Mouse (Mus musculus) thymus, postnatal 25 days (tissue): Measurements from ENCODE around the gene Ppih.

Experiments used
- DNase-seq: peaks from one replicate; pipeline ENCODE4 v3.0.0; 2022

The Ppih gene

DNA sequence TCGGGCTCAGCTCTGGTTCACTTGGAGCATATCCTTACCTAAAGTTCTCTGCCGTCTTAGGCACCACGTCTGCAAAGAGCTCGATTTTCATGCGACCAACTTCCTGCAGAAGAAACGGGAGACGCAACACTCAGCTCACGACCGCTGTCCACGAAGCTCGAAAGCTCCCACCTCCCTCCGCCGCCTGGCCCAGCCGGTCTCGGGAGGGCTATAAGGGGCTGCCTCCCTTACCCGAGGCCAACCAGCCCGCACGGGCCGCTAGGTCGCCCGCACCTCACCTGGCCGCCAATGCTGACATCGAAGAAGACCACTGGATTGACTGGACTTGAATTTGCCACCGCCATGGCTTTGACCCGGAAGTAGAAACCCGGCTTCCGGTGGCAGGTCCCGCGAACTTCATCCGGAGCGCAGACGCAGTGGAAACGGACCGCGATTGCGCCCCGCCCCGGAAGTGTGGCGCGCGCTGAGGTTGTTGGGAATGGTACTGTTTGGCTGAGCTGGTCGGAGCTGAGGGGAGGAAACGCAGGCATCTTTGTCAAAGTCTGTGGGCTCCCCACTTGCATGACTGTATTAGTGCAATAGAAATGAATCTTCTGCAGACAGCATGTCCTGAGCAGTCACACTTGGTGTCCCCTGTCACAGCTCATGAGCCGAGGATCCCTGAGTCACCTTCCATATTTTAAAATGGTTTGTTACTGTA, at the start of gene Ppih:
Gene Ppih (minus strand): TSS at position 416 of the 700 bp plus-strand sequence.
- peak; percentile 96 for DNase-seq

DNA sequence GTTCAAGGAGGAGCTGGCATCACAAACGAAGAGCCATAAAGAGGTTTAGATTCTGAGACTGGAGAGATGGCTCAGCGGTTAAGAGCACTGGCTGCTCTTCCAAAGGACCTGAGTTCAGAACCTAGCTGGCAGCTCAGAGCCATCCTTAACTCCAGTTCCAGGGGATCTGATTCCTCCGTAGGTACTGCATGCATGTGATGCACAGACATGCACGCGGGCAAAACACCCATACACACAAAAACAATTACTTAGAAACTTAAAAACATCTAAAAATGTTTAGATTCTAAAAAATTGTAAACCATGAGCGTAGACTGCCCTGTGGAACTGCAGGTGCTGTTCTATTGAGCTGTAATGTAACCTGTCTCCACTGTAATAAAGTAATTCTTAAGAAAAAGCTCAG, 49.1 kb upstream of the Ppih start:
- no peak for DNase-seq

DNA sequence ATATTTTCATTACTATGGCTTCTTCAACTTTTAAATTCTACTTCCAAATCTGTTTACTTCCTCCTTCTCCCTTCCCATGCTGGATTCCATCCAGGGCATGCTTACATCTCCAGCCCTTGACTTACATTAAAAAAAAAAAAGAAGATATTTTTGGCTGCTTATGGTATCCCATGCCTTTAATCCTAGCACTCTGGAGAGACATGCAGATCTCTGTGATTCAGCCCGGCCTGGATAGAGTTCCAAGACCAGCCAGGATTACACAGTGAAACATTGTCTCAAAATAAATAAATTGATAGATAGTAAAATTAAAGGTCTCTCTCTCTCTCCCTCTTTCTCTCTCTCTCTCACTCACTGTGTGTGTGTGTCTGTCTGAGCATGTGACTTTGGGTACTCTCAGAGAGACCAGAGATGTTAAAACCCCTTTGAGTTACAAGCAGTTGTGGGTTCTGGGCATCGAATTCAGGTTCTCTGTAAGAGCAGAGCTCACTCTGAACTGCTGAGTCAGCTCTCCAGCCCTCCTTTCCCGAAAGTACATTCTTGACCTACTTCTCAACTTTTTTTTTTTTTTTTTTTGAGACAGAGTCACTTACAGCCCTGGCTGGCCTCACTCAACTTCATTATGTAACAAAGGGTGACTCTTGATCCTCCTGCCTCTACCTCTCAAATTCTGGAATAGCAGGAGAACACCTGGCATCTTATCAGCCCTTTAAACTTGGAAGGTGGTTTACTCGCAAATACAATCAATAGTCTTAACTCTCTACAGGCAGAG, 46.6 kb upstream of the Ppih start:
- no peak for DNase-seq

DNA sequence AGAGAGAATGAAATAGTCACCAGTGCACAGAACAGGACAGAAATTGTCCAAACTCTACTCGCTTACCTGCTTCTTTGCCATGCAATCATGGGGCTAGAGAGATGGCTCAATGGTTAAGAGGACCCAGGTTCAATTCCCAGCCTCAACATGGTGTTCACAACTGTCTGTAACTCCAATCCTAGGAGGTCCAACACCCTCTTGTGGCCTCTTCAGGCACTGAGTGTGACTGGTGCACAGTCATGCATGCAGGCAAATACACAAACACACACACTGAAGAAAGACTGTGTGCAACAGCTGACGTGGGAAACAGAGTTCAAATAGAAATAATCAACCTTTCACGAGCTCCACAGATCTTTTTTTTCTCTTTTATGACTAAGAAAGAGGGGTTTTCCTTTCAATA, 41.9 kb upstream of the Ppih start:
- no peak for DNase-seq

DNA sequence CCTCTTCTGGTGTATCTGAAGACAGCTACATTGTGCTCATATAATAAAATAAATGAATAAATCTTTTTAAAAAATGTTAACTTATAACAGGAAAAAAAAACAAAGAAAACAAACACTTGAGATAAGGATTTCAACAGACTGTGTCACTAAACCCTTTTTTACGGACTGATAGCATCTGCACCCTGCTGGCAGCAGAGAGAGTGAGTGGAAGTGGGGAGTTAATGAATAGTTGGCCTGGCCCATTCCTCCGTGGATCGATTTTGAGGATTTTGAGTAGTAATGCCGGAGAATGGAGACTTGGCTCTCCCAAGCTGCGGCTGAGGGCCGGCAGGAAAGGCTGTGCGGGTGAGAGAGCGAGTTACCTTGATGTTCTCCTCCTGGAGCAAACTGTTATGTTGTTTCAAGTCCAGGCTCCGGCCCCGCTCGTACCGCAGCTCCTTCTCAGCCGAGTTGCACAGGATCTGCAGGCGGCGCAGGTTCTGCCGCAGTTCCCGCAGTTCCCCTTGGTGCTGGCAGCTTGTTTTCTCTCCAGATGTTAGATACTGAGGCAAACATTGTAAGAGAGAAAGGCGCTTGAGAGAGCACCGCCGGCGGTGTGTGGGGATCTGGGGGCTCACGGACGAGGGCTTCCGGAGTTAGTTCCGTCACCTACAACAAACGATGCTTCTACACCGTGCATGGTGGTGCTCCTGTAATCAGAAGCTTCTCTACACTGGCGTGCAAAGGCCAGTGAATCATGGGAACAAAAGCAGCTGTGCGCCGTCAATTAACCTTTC, 39.0 kb upstream of the Ppih start:
- DNase-seq, result peak; percentile 50

DNA sequence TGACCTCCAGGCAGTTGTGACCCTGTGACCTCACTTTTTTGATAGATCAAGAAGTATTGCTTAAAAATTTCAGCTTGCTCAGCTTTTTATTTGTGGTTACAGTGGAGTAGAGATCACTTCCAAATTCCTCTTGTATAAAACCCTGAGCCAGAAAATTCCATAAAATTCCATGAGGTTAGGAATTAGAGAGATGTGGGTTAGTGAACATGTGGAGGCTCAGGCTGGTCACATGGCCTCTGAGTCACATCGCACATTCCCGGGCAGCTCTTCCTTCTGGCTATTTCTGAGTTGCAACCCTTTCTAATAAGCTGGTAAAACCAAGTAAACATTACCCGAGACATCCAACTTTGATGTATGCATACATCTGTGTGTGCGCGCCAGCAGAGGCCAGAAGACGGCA, 25.2 kb upstream of the Ppih start:
- no peak for DNase-seq

DNA sequence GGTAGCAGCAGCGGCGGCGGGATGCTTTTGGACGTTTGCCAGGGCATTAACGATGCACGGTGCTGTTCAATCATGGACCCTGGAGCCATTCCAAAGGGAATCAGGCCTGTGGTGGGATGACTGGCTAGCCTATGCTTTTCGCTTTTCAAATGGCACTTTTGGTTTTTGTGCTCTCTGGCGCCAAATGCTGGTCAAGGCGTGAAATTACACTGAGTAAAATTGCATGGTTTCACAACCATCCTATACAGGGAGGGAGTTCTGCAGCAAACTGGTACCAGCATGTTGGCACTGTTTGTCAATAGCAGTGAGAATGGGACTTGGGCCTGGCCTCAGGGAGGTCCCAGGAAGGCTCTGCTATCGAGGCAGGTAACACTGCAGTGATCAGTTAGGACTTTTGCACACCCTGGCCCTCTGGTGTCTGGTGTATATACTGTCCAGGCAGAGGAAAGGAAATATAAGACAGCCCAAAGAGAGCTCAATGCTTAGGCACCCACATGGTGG, 18.6 kb upstream of the Ppih start:
- peak; percentile 42 for DNase-seq

DNA sequence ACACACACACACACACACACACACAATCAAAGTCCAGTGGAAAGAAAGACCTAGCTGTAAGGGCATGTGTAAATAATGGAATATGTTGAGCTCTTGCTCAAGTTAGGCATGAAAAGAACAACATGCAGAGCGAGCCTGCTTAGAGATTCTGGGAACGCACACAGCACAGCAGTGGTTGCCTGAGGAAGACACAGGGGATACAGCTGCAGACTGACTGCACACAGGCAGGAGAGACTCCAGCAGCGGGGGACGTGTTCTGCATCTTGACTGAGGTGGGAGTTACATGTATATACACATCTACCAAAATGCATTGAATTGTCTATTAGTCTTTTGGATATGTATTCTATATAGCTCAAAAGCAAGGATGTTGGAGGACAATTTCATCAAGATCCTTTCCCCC, 18.1 kb upstream of the Ppih start:
- DNase-seq, result no peak

DNA sequence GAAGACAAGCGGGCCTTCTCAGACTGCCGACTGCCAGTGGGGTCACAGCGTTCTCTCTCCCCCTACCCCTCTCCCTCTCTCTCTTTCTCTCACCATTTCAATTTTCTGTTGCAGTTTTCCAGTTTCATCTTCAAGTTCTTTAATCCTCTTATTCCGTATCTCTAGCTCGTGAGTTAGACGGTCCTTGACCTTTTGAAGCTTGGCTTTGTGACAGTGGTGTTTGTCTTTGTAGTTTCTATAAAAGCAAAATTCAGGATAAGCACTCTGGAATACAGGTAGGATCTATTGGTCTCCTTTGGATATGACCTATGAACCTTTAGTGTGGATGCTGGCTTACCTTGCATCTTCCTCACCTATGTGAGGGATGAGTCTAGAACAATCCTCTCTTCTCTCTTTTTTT, 13.1 kb upstream of the Ppih start:
- no peak for DNase-seq

DNA sequence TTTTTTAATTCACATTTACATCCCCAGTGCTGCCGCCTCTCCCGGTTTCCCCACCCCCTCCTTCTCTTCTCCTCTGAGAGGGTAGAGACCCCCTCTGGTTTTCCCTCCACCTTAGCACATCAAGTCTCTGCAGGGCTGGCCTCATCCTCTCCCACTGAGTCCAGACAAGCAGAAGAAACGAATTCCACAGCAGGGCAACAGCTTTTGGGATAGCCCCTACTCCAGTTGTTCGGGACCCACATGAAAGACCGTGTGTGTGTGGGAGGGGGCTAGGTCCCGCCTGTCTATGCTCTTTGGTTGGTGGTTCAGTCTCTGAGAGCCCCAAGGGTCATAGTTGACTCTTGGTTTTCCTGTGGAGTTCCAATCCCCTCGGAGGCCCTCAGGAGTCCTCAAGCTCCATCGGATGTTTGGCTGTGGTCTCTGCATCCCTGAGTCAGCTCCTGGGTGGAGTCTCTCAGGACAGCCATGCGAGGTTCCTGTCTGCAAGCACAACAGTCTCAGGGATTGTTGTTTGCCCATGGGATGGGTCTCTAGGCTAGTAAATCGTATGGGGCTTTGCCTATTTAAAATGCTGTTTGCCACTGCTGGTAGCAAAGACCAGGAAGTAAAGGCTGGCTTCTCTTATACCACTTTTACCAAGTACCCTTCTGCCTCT, 677 bp upstream of the Ppih start:
- DNase-seq, result peak; percentile 3

DNA sequence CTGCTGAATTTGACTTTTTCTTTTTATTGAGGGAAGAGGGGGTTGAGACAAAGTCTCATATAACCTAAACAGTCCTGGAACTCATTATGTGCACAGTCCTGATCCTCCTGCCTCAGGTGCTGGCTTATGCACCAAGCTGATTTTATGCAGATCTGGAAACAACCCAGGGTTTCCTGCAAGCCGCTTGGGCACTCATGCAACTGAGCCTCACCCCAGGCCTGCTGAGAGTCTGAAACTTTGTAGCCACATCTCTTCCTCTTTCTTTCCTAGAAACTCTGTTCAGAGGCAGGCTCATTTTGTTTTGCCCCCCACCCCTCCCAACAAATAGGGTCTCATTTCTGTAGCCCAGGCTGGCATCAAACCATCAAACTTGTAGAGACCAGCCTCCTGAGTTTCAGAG, 6.6 kb downstream of the Ppih start:
- DNase-seq, result no peak

DNA sequence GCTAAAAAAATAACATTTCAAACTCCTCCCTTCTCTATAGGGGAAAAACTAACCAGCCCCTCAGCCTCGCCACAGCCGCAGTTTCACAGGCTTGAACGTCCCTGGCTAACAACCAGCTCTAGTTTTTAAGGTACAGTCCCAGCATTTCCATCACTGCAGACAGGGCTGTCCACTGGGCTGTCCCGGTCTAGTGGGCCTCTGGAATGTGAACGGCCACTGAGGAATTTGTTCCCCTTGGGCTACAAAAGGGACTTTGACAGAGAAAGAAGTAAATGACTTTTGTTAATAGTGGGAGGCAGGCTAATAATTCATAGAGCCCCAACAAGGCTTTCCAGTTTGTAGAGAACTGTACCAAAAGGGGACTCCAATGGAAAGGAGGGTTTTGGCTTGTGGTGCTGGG, 14.9 kb downstream of the Ppih start:
- DNase-seq, result no peak

DNA sequence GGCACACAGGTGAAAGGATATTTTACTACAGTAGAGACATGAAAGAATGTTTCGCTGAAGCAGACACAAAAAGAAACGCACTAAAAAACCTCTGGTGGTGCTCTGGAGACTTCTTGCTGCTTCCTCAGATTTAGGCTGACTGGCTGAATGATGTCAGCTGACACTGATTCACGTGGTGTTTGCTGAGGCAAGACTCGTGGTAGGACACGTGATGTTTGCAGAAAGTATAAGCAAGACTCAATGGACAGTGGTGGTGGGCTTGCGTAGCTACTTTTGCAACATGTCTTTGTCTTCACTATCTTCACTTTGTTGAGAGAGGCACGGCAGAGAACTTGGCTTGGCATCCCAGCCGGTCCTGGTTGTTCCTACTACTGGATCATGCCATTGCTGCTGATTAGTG, 17.1 kb downstream of the Ppih start:
- DNase-seq, result no peak

DNA sequence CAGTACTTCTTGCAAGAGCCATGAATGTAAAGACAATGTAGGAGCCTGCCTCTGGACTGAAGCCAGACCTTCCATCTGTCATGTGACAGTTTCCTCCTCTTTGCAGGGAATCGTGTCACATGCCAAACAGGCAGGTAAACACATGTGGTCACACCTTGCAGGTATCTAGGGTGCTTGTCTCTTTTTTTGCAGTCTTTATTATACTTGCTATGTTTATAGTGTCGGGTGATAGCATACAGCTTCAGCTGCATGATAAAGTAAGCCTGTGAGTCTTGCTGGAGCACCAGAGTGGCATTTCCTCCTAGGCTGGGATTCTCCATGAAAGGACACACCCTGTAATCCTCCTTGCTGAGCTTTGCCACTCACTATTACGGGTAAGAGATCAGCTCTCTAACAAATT, 18.6 kb downstream of the Ppih start:
- DNase-seq, result no peak

DNA sequence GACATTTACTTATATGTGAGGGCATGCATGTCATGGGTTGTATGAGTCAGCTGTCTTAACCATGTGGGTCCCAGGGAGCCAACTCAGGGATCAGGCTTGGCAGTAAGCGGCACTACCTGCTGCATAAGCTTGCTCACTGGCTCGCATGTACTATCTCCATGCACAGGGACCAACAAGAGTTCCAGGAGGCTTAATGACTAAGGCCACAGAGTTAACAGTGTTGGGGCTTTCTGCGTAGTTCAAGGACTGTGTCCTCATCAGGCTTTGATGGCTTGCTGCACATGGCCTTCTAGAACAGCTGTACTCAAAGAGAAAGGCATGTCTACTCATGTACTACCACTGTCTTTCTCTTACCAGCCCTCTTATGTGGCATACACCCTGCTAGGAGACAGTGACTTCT, 19.6 kb downstream of the Ppih start:
- DNase-seq, result no peak

DNA sequence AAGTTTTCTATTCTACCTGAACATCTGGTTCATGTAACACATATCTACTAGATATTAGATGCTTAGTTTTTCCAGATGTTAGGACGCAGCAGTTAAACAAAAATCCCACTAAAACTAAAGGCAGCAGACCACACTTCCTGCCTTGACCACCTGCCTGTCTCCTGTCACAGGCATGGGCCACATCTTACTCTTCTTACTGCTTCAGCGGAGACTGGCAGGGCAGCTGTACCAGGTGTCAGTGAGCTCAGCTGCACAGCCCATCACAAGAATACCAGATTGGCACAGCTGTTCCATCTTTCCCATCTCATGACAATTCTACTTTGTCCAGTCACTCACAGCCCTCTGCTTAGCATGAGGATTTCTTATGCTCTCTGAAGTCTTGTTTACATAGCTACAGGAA, 23.0 kb downstream of the Ppih start:
- no peak for DNase-seq

DNA sequence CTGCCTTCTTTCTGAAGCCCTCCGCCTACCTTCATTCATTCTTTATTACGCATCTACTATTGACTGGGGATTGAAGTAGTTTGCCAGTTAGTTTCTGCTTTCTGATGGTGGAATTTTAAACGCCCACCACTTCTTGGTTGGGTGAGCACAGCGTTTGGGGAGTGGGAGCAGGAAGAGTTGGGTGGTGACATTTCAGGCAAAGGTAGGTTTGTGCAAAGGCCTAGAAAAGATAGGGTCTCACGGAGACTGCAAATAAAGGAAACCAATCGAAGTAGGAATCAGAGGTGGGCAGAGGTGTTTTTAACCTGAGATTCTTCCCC, 25.3 kb downstream of the Ppih start:
- no peak for DNase-seq

DNA sequence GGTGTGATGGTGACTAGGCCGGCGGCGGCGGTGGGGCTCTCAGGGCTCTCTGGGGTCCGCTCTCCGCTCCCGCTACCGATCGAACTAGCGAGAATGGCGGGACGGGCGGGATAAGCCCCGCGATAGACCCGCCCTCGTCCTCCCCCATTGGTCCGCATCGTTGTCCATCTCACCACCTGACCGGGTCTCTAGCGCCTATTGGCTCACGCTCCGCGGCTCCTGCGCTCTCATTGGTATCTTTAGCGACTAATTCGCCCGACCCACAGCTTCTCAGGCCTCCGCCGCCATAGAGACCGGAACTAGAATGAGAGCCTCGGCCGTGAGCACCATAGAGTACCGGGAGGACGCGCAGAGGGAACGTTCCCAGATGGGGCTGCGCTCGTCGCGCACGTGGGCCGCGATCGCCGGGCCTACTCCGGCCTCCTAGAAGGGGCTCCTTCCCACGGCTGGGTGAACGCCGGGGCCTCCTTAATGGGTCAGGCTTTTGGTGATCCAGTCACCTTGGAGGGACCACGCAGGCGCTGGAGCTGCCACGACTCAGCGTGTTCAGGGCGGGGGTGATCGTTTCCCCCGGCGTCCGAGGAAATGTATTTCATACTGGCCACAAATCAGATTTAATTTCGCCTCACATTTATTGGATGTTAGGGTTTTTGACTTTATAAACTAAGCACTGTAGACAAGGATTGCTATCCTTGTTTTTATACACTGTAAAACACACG, 25.8 kb downstream of the Ppih start, which contains the start of gene Ybx1:
Gene Ybx1 (minus strand): TSS at position 190 of the 719 bp plus-strand sequence.
- DNase-seq, result peak; percentile 99

DNA sequence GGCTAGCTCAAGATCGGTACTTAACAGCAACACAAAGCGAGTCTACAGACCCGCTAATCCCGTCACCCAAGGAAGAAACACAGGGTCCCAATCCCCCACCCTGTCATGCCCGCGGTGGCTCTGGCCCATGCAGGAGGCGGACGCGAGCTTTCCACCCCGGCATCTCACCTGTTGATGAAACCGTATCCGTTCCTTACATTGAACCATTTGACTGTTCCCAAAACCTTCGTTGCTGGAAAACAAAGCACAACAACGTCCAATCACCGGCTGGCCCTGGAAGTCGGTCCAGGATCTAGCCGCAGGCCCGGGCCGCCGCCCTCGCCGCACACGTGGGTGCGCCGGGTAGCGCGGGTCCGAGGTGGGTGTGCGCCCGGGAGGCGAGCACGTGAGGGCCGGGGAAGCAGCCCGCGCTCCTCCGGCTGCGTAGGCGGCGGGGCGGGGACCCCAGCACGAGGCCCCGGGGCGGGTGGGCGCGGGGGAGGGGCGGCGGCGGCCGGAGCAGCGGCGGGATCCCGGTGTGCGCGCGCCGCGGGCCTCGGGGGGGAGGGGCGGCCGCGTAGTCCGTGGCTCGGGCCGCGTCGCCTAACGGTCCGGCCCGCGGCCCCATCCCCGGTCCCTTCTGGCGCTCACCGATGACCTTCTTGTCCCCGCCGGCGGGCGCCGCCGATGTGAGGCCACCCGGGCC, 26.6 kb downstream of the Ppih start:
- DNase-seq, result peak; percentile 35

DNA sequence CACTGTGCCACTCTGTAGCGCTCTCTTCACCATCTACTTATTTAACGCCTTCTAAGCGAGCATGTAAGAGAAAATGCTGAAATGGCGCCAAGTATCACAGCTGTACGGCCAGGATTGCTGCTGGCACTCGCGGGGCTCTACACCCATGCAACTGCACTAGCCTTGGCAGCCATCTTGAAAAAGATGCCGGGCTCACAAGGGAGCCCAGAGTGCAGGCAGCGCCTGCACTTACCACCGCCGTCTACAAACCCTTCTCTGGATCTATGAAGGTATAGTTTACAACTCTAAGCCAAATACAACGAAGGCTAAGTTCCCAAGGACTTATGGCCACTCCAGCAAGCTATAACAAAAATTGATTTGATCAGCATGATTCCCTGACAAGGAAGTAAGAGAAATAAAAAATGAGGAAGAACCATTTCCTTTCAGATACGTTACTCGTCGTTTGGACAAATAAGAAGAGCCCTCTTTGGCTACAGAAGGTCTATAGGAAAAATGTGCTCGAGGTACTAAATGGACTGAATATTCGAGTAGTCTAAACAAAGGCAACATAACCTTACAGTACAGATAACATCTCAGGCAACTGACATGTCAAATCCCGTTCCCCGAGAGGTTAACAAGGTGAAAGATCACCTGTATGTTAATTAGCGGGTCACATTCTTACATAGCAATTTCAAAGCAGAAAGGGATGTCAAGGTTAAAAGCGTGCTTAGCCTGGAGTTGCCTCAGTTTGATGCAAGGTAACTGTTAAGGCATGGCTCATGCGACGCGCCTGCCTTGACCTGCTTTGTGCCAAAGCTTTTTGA, 27.4 kb downstream of the Ppih start:
- DNase-seq, result peak; percentile 45

DNA sequence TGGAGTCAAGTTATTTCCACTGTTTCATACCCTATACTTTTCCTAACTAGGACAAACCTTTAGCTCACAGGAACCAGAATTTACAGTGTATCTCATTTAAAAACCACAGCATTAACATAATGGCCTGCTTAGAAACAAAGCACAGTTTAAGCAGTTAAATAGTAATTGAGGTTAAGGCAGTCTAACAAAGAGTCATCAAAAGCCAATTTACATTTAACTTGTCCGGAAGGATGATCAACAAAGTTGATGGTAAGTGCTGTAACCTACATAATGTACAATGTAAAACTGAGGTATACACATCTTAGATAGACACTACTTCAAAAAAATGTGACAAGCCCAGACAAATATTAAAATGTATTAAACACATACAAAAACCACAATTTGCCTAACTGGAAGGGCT, 28.4 kb downstream of the Ppih start:
- DNase-seq, result no peak
